ENCODE assay signal across 23 mouse cellular contexts in the genomic region with DNA sequence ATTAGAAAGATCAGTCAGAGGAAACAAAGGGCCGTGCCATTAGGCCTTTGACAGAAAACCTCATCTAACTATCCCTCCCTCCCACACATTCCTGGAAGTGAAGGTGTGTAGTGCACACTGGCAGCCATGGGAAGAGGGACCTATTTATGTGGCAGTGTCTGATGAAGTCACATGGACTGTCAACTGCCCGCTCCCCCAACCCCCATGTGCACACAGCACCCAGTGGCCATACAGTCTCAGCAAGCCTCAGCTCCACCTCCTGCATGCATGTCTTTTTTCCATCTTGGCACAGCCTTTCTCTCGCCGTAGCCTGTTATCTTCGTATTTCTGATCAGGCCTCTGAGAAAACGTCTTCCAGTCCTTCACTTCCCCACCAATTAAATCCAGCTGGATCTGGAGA.
DNase-seq lines count a peak whose midpoint lies in the region; ATAC-seq and TF ChIP-seq lines count a peak whose summit lies in the region.
"Had no signal": no experiment of that assay in that cellular context is flagged by ENCODE, and none has a peak within 500 bp of the region (broad histone marks: within the 10 kb centered on the region; RNA-seq: fewer than 3 reads in every experiment).

No protein-coding gene starts in this region.

- H3K4me1 ChIP-seq in heart, embryonic 10.5 days = peaks cover 23% of the 10 kb centered on the region; the same call in 1 of the 2 replicates
- H3K4me1 ChIP-seq in stomach, postnatal 0 days (replicated peaks; ENCODE audit: control insufficient read depth, insufficient read depth) = no peaks in the 10 kb centered on the region

- H3K4me3 ChIP-seq in heart, embryonic 10.5 days = no peak overlapping the region
- no peak overlapping the region for H3K4me3 ChIP-seq in stomach, postnatal 0 days (ENCODE audit: low read depth, low read length)

- no peak for ATAC-seq in stomach, postnatal 0 days (ENCODE audit: low FRiP score, low TSS enrichment)
- ATAC-seq: activated CD4-positive, CD25-positive, alpha-beta regulatory T cell, adult 4 months; CD4-positive, CD25-positive, alpha-beta regulatory T cell, adult 4 months; Patski had no signal

- 75% methylated on average over 6 of the region's 6 CpGs for WGBS in heart, embryonic 10.5 days
- 77% methylated on average over 6 of the region's 6 CpGs for WGBS in stomach, postnatal 0 days

- DNase-seq in heart, adult 11 months = peak; percentile 55
- no peak for DNase-seq in heart, postnatal 10 days
- DNase-seq in heart, embryonic 10.5 days (ENCODE audit: low spot score) = peak; percentile 58
- DNase-seq in heart, adult 18-20 months = no peak
- peak; percentile 14 for DNase-seq in R1 (ENCODE audit: low read depth, low spot score)
- DNase-seq in ZHBTc4 (ENCODE audit: low read depth, low spot score) = peak; percentile 21
- DNase-seq in thymus, postnatal 10 days (ENCODE audit: low spot score in 2 of 2) = no peak
- DNase-seq in stomach, postnatal 0 days (ENCODE audit: low spot score) = no peak
- DNase-seq: adrenal gland, adult 2 months; adrenal gland, adult 8-10 months; adrenal gland, postnatal 10 days; adrenal gland, postnatal 14 days; adrenal gland, postnatal 25 days; adrenal gland, postnatal 36 days; B cell, adult 2 months; cerebellum, adult 11 months; cerebellum, adult 11-12 months; cerebellum, adult 18-20 months; cerebellum, adult 2 months had no signal

- no peaks in the 10 kb centered on the region for H3K36me3 ChIP-seq in heart, embryonic 10.5 days
- H3K36me3 ChIP-seq in stomach, postnatal 0 days (ENCODE audit: control insufficient read depth, insufficient read depth, low read length) = no peaks in the 10 kb centered on the region
- H3K36me3 ChIP-seq: G1E had no signal

- no peak overlapping the region for H3K9ac ChIP-seq in stomach, postnatal 0 days (ENCODE audit: low read length)

- no peak overlapping the region for H3K27ac ChIP-seq in heart, embryonic 10.5 days
- H3K27ac ChIP-seq in stomach, postnatal 0 days (replicated peaks) = no peak overlapping the region

- no peak for TF ChIP-seq EP300 in stomach, postnatal 0 days (optimal IDR thresholded peaks at IDR 0.05)

- intact Hi-C loops in heart, postnatal 10 days (cut with DNase I) = no loop called here

- H3K4me2 ChIP-seq in stomach, postnatal 0 days (replicated peaks; ENCODE audit: low read depth) = no peak overlapping the region

- H3K9me3 ChIP-seq in heart, embryonic 10.5 days = no peaks in the 10 kb centered on the region
- no peaks in the 10 kb centered on the region for H3K9me3 ChIP-seq in stomach, postnatal 0 days (ENCODE audit: control insufficient read depth, low read length)

- no peak for TF ChIP-seq CTCF in stomach, postnatal 0 days (IDR thresholded peaks at IDR 0.05; ENCODE audit: low read depth)

- H3K27me3 ChIP-seq in heart, embryonic 10.5 days (ENCODE audit: insufficient read depth, poor library complexity, severe bottlenecking) = no peaks in the 10 kb centered on the region
- no peaks in the 10 kb centered on the region for H3K27me3 ChIP-seq in stomach, postnatal 0 days (ENCODE audit: control insufficient read depth, insufficient read depth, low read length)

Comparison
In these comparisons a context has a peak if more than half of its experiments do, and no peak if none do; other contexts are left out.
1. DNase-seq: peak in heart, adult 11 months (single experiment), heart, embryonic 10.5 days (single experiment), R1 (single experiment) and ZHBTc4 (single experiment); none in heart, postnatal 10 days (0 of 2), heart, adult 18-20 months (0 of 2), thymus, postnatal 10 days (0 of 2) and stomach, postnatal 0 days (single experiment).